Mouse (Mus musculus) cerebellum, adult 9-11 months (tissue): ENCODE measurements around the gene Ddah2.

Experiments
- DNase-seq: peaks from one replicate; pipeline ENCODE4 v3.0.0; 2022

The Ddah2 gene

GRCm38 (mm10) chr17:35051156-35052086, 7.4 kb upstream of the Ddah2 start:
- DNase-seq = peak; percentile 71

GRCm38 (mm10) chr17:35052271-35052798, 6.5 kb upstream of the Ddah2 start:
- peak; percentile 32 for DNase-seq

DNA sequence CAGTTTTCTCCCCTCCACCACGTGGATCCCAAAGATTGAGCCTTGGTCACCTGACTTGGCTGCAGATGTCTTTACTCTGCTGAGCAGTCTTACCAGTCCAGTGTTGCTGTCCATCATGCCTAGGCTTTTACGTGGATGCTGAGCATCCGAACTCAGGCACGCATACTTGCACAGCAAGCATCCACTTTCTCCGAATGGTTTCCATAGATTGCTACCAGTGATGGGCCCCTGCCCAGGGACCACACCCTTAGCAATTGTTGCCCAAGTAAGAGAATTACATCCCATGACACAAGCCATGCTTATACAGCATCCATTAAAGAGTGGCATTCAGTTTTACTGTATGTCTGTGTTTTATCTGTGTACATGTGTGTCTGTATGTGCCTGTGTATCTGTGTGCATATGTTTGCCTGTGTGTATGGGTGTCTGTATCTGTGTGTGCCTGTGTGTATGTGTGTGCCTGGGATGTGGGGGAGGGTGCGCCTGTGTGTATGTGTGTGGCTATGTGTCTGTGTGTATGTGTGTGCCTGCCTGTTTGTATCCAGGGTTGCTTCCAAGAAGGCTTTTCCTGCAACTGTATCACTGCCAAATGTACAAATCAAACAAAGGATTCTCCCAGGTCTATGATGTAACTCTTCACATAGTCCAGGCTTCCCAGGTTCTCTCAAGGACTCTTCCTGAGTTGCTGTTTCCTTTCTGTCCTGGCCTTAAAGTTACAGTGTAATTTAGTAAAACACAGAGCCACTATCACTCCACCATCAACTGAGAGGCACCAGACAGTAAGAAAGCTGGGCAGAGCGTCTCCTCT, 2.9 kb upstream of the Ddah2 start:
- DNase-seq = no peak

GRCm38 (mm10) chr17:35057090-35057489, 1.7 kb upstream of the Ddah2 start:
- DNase-seq = no peak

GRCm38 (mm10) chr17:35058316-35058715, 519 bp upstream of the Ddah2 start:
- peak; percentile 51 for DNase-seq

- peak; percentile 68 for DNase-seq
Observed at GRCm38 (mm10) chr17:35060071-35060470, 1.2 kb downstream of the Ddah2 start.

GRCm38 (mm10) chr17:35060737-35061297, 2.0 kb downstream of the Ddah2 start:
- DNase-seq = peak; percentile 59

DNA sequence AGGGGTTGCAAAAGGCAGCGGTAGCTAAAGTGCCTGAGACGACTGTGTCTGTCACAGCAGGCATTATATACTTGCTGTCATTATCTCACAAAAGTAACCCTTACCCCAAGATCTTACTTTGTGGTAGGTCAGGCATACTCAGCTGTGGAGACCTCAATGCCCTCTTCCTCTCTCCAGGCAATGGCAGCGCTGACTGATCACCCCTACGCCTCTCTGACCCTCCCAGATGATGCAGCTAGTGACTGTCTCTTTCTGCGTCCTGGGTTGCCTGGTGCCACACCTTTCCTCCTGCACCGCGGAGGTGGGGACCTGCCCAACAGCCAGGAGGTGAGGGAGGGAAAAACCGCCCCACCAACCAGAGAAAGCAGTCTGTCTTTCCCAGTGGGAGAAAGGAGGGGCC, 2.5 kb downstream of the Ddah2 start:
- DNase-seq = peak; percentile 49

DNA sequence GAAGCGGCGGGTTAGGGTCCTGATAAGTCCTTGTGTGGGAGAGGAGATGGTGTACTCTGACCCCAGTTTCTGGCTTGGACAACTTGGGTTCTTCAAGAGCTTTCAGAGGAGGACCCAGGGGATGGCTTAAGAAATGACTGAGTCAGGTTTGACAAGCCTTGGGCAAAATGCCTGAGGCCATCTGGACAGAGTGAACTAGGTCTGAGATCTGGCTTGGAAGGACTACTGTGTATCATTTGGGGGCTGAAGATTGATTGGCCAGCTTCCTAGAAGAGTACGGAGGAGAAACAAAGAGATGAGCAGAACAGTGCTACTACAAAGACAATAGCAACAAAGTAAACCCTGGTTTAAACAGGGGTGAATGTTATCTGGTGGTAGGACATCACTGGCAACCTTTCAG, 4.6 kb downstream of the Ddah2 start:
- DNase-seq = no peak

DNA sequence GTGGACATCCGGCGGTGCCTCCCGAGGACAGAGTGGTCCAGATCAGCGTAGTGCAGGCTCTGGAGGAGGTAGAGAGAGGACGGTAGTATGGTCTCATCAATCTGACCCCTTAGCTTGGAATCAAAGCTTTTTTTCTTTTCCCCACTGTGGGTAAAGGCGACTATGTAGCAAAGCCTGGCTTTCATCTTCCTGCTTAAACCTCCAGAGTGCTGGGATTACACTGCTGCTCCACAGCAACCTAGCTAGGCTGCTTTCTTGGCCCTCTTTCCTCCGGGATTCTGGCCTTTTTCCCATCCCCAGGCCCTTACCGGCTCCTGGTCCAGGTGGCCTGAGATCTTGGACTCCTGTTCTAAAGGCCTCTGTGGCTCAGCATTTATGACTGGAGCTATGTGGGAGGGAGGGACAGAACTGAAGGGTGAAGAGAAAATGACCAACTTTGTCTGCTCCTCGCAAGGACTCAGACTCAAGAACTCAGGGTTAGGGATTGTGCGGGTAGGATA, 5.6 kb downstream of the Ddah2 start:
- peak; percentile 85 for DNase-seq

GRCm38 (mm10) chr17:35064951-35065947, 6.4 kb downstream of the Ddah2 start, which contains the start of gene Ly6g6c:
Gene Ly6g6c (plus strand): TSS chr17:35065388.
- peak; percentile 77 for DNase-seq

DNA sequence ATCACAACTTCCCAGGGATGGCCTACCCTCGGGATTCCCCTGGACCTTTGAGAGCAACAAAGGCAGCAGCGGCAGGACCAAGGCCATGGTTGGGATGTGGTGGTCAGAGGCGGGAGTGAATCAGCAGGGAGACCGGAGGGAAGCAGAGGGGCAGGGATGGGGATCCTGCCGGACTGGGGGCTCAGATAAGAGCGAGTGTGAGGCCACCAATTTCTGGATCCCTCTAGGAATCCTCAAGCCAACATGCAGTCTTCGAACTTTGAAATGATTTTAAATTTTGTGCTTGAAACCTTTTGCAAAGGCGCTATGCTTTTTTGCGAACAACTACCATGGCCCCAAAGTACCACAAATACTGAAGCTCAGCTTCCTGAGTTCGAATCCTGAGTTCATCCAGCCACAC, 7.2 kb downstream of the Ddah2 start, which contains the start of gene Mpig6b:
Gene Mpig6b (minus strand): TSS at position 101 of the 400 bp plus-strand sequence.
- DNase-seq = no peak

- DNase-seq = no peak
Observed at GRCm38 (mm10) chr17:35068213-35068914, 9.5 kb downstream of the Ddah2 start.

GRCm38 (mm10) chr17:35070556-35071229, 11.9 kb downstream of the Ddah2 start:
- DNase-seq = peak; percentile 96

DNA sequence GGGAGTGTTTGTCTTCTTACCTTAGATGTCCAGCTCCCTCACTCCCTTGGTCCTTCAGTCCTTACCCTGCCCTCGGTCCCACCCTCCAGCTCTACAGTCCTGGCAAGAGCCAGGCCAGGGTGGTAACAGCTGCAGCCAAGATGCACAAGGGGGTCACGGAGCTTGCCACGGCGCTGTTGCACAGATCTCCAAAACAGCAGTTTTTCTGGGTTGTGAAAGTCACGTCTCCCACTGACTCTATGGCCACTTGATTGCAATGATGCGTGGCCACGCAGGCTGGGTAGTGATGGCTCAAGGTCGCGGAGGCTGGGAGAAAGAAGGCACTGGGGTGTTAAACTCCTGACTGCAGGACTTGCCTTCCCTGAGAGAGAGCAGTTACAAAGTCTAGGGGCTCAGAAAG, 12.6 kb downstream of the Ddah2 start:
- DNase-seq = peak; percentile 66

DNA sequence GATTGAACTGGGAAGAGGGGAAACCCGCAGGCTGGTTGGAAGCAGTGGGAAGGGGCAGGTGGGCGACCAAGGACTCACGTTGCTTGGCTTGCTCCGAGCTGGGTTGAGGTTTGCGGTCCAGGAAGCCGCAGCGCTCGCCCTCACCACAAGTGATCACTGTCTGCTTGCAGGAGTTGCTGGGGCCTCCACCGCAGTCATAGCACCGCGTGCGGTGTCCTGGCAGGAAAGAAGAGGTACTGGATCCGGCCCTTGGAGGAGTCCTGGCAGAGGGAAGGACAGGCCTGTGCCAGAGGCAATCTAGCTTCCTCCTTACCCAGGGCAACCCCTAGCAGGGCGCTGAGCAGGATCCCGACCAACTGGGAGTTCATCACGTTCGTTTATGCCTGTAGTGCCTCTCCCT, 15.3 kb downstream of the Ddah2 start:
- peak; percentile 93 for DNase-seq

GRCm38 (mm10) chr17:35076507-35077176, 17.8 kb downstream of the Ddah2 start, which contains the start of gene Ly6g6e:
Gene Ly6g6e (plus strand): TSS chr17:35076902.
- no peak for DNase-seq

- DNase-seq = peak; percentile 54
Observed at GRCm38 (mm10) chr17:35077285-35077684, 18.4 kb downstream of the Ddah2 start.

DNA sequence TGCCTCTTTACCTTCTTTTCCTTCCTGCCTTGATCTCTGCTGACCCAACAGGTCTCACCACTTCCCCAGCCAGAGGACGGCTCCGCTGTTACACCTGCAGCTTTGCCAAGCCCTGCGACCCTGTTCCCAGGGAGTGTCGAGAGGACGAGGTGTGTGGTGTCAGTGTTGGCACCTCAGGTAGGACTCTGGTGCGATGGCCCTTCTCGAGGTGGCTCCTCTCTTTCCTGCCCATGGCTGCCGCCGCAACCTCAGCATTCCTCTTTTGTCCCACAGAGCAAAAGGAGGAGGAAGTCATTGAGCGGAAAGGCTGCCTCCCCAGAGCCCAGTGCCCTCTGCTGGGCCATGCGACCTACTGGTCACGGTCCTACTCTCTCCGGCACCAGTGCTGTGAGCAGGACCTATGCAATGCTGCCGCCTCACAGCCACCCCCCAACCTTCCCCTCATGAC, 19.0 kb downstream of the Ddah2 start, which contains the start of gene Ly6g6d:
Gene Ly6g6d (minus strand): TSS at position 280 of the 448 bp plus-strand sequence.
- peak; percentile 76 for DNase-seq
